Comparison of ENCODE assay signal across 12 mouse cellular contexts in genomic region chr19:7551550-7552300, GRCm38 (mm10). TPM values are rescaled to one million over a fixed set of nuclear protein-coding genes. Genes with fewer than 3 reads are reported as not detected.
DNase-seq lines count a peak whose midpoint lies in the region; ATAC-seq lines count a peak whose summit lies in the region.
"Had no signal": no experiment of that assay in that cellular context is flagged by ENCODE, and none has a peak within 500 bp of the region (broad histone marks: within the 10 kb centered on the region; RNA-seq: fewer than 3 reads in every experiment).

No protein-coding gene starts in this region.

- peak overlapping the region; percentile 52 for H3K4me2 ChIP-seq in liver, embryonic 12.5 days
- no peak overlapping the region for H3K4me2 ChIP-seq in kidney, embryonic 14.5 days (replicated peaks; ENCODE audit: low read depth, low read length)

- WGBS in liver, embryonic 12.5 days (ENCODE audit: insufficient replicate concordance): 28% methylated on average over 4 of the region's 4 CpGs
- WGBS in kidney, embryonic 14.5 days: 68% methylated on average over 4 of the region's 4 CpGs

- peak overlapping the region; percentile 93 for H3K27ac ChIP-seq in liver, embryonic 12.5 days
- H3K27ac ChIP-seq in kidney, embryonic 14.5 days (ENCODE audit: low read depth, low read length): no peak overlapping the region

- no peaks in the 10 kb centered on the region for H3K36me3 ChIP-seq in liver, embryonic 12.5 days
- no peaks in the 10 kb centered on the region for H3K36me3 ChIP-seq in kidney, embryonic 14.5 days (ENCODE audit: control insufficient read depth, insufficient read depth, low read length)

- H3K27me3 ChIP-seq in liver, embryonic 12.5 days (replicated peaks): no peaks in the 10 kb centered on the region
- H3K27me3 ChIP-seq in kidney, embryonic 14.5 days (ENCODE audit: control insufficient read depth, insufficient read depth, low read length): no peaks in the 10 kb centered on the region

- peak overlapping the region; percentile 58 for H3K9ac ChIP-seq in liver, embryonic 12.5 days
- no peak overlapping the region for H3K9ac ChIP-seq in kidney, embryonic 14.5 days (ENCODE audit: low read depth, low read length)

- H3K4me3 ChIP-seq in liver, embryonic 12.5 days: no peak overlapping the region
- no peak overlapping the region for H3K4me3 ChIP-seq in kidney, embryonic 14.5 days (ENCODE audit: low read length)

- peaks cover 45% of the 10 kb centered on the region for H3K4me1 ChIP-seq in liver, embryonic 12.5 days
- H3K4me1 ChIP-seq in kidney, embryonic 14.5 days (ENCODE audit: control insufficient read depth, insufficient read depth, low read length): no peaks in the 10 kb centered on the region

- H3K9me3 ChIP-seq in liver, embryonic 12.5 days (replicated peaks): no peaks in the 10 kb centered on the region
- H3K9me3 ChIP-seq in kidney, embryonic 14.5 days (ENCODE audit: control insufficient read depth, low read length): no peaks in the 10 kb centered on the region

- intact Hi-C loops in left cerebral cortex, postnatal 25 days (cut with DNase I): no loop called here

- peak; percentile 91 for ATAC-seq in liver, embryonic 12.5 days
- ATAC-seq in kidney, embryonic 14.5 days (ENCODE audit: low FRiP score, low TSS enrichment): no peak

- DNase-seq in lung, adult 18-20 months: peak; percentile 28 to 43
- DNase-seq in lung, postnatal 14 days: no peak
- peak; percentile 49 for DNase-seq in c-Kit-negative CD71-positive TER-119-positive erythroid progenitor cells, embryonic 14.5 days (ENCODE audit: low read depth, low spot score)
- peak; percentile 28 to 46 for DNase-seq in spleen, postnatal 36 days (ENCODE audit: low spot score in 2 of 2)
- no peak for DNase-seq in embryo, embryonic 10.5 days (ENCODE audit: low spot score)
- DNase-seq in left cerebral cortex, postnatal 25 days (ENCODE audit: low spot score in 2 of 2): no peak
- DNase-seq: cerebellum, postnatal 10 days; gastrocnemius, postnatal 25 days; kidney, adult 18-20 months; thymus, postnatal 14 days had no signal

RNA-seq across cellular contexts. Expression of gene Pla2g16, which starts 5.5 kb away (rescaled TPM):
- 22.0 and 23.6 TPM in 2 replicates for polyA plus RNA-seq in liver, embryonic 12.5 days (2016; fragmentation: Nextera tagmentation; extraction: Ambion mirVana)
- total RNA-seq in left cerebral cortex, postnatal 25 days (2021): 10 to 100 TPM; 21.5 to 21.7 TPM
- 7.4 and 8.1 TPM in 2 replicates for polyA plus RNA-seq in kidney, embryonic 14.5 days (2014; fragmentation: Nextera tagmentation; extraction: Ambion mirVana)

RNA-seq across cellular contexts. Expression of gene Lgals12, which starts 55.3 kb away (rescaled TPM):
- not detected in 2 replicates for polyA plus RNA-seq in liver, embryonic 12.5 days (2016; fragmentation: Nextera tagmentation; extraction: Ambion mirVana)
- under 1 TPM; 0.16 to 0.64 TPM for total RNA-seq in left cerebral cortex, postnatal 25 days (2021)
- 0.70 and 1.2 TPM in 2 replicates for polyA plus RNA-seq in kidney, embryonic 14.5 days (2014; fragmentation: Nextera tagmentation; extraction: Ambion mirVana)

RNA-seq across cellular contexts. Expression of gene Atl3, which starts 57.9 kb away (rescaled TPM):
- 8.3 and 8.5 TPM in 2 replicates for polyA plus RNA-seq in liver, embryonic 12.5 days (2016; fragmentation: Nextera tagmentation; extraction: Ambion mirVana)
- 10 to 100 TPM; 23.0 to 28.2 TPM for total RNA-seq in left cerebral cortex, postnatal 25 days (2021)
- polyA plus RNA-seq in kidney, embryonic 14.5 days (2014; fragmentation: Nextera tagmentation; extraction: Ambion mirVana): 12.5 and 17.7 TPM in 2 replicates

Comparison
In these comparisons a context has a peak if more than half of its experiments do, and no peak if none do; other contexts are left out.
1. DNase-seq: peak in lung, adult 18-20 months (2 of 2), c-Kit-negative CD71-positive TER-119-positive erythroid progenitor cells, embryonic 14.5 days (single experiment) and spleen, postnatal 36 days (2 of 2); none in lung, postnatal 14 days (single experiment), embryo, embryonic 10.5 days (single experiment) and left cerebral cortex, postnatal 25 days (0 of 2).